Mouse (Mus musculus) ES-E14 (cell line): Measurements from ENCODE around the gene Mctp2.

ENCODE experiments used
- CHD2 ChIP-seq: IDR thresholded peaks from 2 replicates; pipeline ENCODE4 v1.6.1; 2014; ENCODE audit warnings: mild to moderate bottlenecking, low read depth, low read length, inconsistent platforms
- HCFC1 ChIP-seq: IDR thresholded peaks from 2 replicates; pipeline ENCODE4 v1.6.1; 2012; ENCODE audit warnings: low read length, inconsistent platforms, borderline replicate concordance; ENCODE audit not compliant: insufficient read depth
- MAFK ChIP-seq: IDR thresholded peaks from 2 replicates; pipeline ENCODE4 v1.6.1; 2014; ENCODE audit warnings: mild to moderate bottlenecking, low read depth, low read length, inconsistent platforms; ENCODE audit not compliant: insufficient read depth
- ZC3H11A ChIP-seq: IDR thresholded peaks from 2 replicates; pipeline ENCODE4 v1.6.1; 2012; ENCODE audit warnings: low read depth, mild to moderate bottlenecking, inconsistent platforms, low read length, borderline replicate concordance
- ZNF384 ChIP-seq: IDR thresholded peaks from 2 replicates; pipeline ENCODE4 v1.6.1; 2012; ENCODE audit warnings: low read depth, low read length, inconsistent platforms

DNA sequence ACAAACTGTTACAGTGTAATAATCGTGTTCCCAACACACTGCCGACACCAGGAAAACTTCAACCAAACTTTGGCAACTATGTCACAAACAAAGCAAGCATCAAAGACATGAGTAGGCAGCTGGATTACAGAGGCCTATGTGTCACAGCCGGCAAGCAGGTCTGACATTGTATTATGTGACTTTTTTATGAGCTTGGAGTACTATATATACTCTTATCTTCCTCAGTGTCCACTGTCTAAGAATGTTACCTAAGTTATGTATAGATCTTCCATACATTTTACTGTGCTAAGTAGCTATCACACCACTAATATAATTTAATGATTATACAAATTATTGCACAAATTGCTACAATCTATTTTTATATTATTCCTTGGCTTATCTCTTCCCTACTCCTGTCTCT, 202.8 kb downstream of the Mctp2 start:
- TF ChIP-seq ZNF384: no peak
- TF ChIP-seq ZC3H11A: no peak
- no peak for TF ChIP-seq HCFC1
- no peak for TF ChIP-seq MAFK
- TF ChIP-seq CHD2: no peak
